Mouse (Mus musculus) lung, embryonic 15.5 days (tissue): ENCODE data around the gene Gfpt2. TPM values are rescaled to one million over a fixed set of nuclear protein-coding genes. Genes with fewer than 3 reads are reported as not detected.
"Not testable (repeated sequence)": the region's sequence is repeated elsewhere in the genome, so short reads cannot be mapped to it uniquely, and the experiment has no call there.

ENCODE experiments used
- ATAC-seq: fragments of 200-750 bp; cut with Nextera tagmentation; 2 replicates; pipeline ENCODE4 v1.8.0; 2017; ENCODE audit warnings: moderate number of reproducible peaks, borderline replicate concordance; ENCODE audit not compliant: low FRiP score, low TSS enrichment; ENCODE audit errors: extremely low read depth
- H3K27ac ChIP-seq: fragments of 300-500 bp; sonication (generic); 2 replicates; pipeline ENCODE4 v1.5.1; 2015; ENCODE audit warnings: moderate library complexity, mild to moderate bottlenecking, inconsistent platforms
- H3K27me3 ChIP-seq: fragments of 300-500 bp; sonication (generic); 2 replicates; pipeline ENCODE4 v1.6.1; 2015; ENCODE audit warnings: inconsistent platforms
- H3K36me3 ChIP-seq: fragments of 300-500 bp; sonication (generic); 2 replicates; pipeline ENCODE4 v1.6.1; 2015; ENCODE audit warnings: inconsistent platforms
- H3K4me1 ChIP-seq: fragments of 300-500 bp; sonication (generic); 2 replicates; pipeline ENCODE4 v1.6.1; 2015; ENCODE audit warnings: inconsistent platforms
- H3K4me2 ChIP-seq: fragments of 300-500 bp; sonication (generic); 2 replicates; pipeline ENCODE4 v1.6.1; 2015; ENCODE audit warnings: inconsistent platforms, mild to moderate bottlenecking, moderate library complexity
- H3K4me3 ChIP-seq: fragments of 300-500 bp; sonication (generic); 2 replicates; pipeline ENCODE4 v1.5.1; 2015; ENCODE audit warnings: mild to moderate bottlenecking, inconsistent platforms
- H3K9ac ChIP-seq: fragments of 300-500 bp; sonication (generic); 2 replicates; pipeline ENCODE4 v1.6.1; 2015; ENCODE audit warnings: inconsistent platforms
- H3K9me3 ChIP-seq: fragments of 300-500 bp; sonication (generic); 2 replicates; pipeline ENCODE4 v1.6.1; 2016; ENCODE audit warnings: inconsistent platforms
- WGBS: fragments of 180-500 bp; shearing (Covaris S2); methylation state at CpG from one replicate; pipeline ENCODE4 v1.1.7; 2015; 5-methylcytosine and 5-hydroxymethylcytosine counted together
- polyA plus RNA-seq: library from polyadenylated mRNA; unstranded; fragments of >200 nt; fragmentation: Nextera tagmentation; extraction: Ambion mirVana; gene quantifications from 2 replicates; pipeline ENCODE4 v1.2.1, GENCODE M21; 2015

Gfpt2 gene
- polyA plus RNA-seq, 1 experiment from 2014 or later = 10.6 TPM

DNA sequence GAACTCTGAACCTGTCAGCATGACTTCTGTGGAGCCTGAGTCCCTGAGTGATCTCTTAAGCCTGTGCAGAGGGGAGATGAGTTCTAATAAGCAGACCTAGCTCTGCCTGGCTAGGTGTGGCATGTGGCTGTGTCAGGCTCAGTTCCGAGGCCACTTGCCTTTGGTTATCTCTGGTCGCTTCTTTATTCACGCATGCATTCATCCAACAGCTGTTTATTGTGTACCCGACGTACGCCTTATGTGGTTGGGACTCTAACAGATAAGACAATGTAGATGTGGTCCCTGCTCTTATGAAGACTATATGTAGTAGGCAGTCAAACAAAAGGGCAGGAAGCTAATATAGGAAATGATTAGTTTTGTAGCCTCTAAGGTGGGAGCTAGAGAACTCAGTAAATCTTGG lies 5.0 kb downstream of the Gfpt2 start:
- Histone ChIP-seq H3K9ac (no peak overlapping the region), H3K4me3 (no peak overlapping the region), H3K4me2 (no peak overlapping the region), H3K4me1 (peaks cover 15% of the 10 kb centered on the region), H3K27ac (no peak overlapping the region), H3K9me3 (no peaks in the 10 kb centered on the region), H3K36me3 (no peaks in the 10 kb centered on the region), H3K27me3 (no peaks in the 10 kb centered on the region)
- 83% methylated on average over 6 of the region's 6 CpGs for WGBS
- no peak for ATAC-seq

DNA sequence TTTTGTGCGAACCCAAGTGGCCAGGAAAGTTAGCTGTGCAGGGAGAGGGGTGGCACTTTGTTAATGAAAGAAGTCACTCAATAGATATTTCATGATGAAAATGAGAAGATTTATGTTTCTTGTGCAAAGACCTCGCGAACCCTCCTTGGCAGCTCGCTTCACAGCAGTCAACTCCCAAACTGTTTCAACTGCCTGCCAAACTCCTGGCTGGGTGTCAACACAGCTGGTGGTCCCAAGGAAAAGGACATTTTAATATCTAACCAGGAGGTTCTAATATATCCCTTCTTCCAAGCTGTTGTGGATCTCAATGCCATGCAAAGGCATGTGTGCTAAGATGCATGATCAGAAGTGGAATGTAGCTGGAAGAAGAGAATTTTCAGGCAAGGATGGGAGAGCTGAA lies 7.5 kb downstream of the Gfpt2 start:
- H3K9me3 ChIP-seq = no peaks in the 10 kb centered on the region
- H3K4me3 ChIP-seq = no peak overlapping the region
- H3K4me1 ChIP-seq = peaks cover 6% of the 10 kb centered on the region
- H3K9ac ChIP-seq = no peak overlapping the region
- H3K4me2 ChIP-seq = no peak overlapping the region
- no peaks in the 10 kb centered on the region for H3K27me3 ChIP-seq
- 51% methylated on average over 4 of the region's 4 CpGs for WGBS
- no peak overlapping the region for H3K27ac ChIP-seq
- no peak; the same call in 1 of the 2 replicates for ATAC-seq
- H3K36me3 ChIP-seq = no peaks in the 10 kb centered on the region

DNA sequence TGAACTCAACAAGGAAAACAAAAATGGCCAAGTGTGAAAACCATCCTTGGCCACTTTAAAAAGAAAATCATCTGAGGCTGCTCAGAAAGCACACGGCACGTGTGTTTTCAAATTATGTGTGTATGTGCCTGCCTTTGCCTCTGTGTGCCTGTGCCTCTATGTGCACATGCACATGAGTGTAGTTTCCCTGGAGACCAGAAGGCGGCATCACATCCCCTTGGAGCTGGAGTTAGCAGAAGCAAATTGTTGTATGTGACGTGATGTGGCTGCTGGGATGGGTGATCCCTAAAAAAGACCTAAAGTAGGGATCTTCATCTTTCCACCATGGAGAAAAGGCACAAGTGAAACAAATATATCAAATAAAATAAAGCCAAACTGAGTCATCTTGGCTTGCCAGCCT lies 9.8 kb downstream of the Gfpt2 start:
- H3K27me3 ChIP-seq = no peaks in the 10 kb centered on the region
- H3K4me2 ChIP-seq = no peak overlapping the region
- peaks cover 6% of the 10 kb centered on the region for H3K4me1 ChIP-seq
- no peak overlapping the region for H3K4me3 ChIP-seq
- no peak overlapping the region for H3K9ac ChIP-seq
- no peaks in the 10 kb centered on the region for H3K9me3 ChIP-seq
- 95% methylated on average over 4 of the region's 4 CpGs for WGBS
- no peak overlapping the region for H3K27ac ChIP-seq
- H3K36me3 ChIP-seq = 0 out of 2 replicates have a peak, but pooled peaks cover under 1% of the 10 kb centered on the region
- ATAC-seq = no peak

- H3K9ac ChIP-seq = no peak overlapping the region
- H3K4me3 ChIP-seq = no peak overlapping the region
- H3K4me2 ChIP-seq = no peak overlapping the region
- H3K9me3 ChIP-seq = no peaks in the 10 kb centered on the region
- 57% methylated on average over 3 of the region's 3 CpGs for WGBS
- H3K27me3 ChIP-seq = no peaks in the 10 kb centered on the region
- ATAC-seq = no peak
- no peak overlapping the region for H3K27ac ChIP-seq
- 0 out of 2 replicates have a peak, but pooled peaks cover 2% of the 10 kb centered on the region for H3K36me3 ChIP-seq
- H3K4me1 ChIP-seq = peaks cover 2% of the 10 kb centered on the region; the same call in 1 of the 2 replicates
Observed at GRCm38 (mm10) chr11:49806218-49806617, 12.2 kb downstream of the Gfpt2 start.

GRCm38 (mm10) chr11:49808946-49809345 lies 15.0 kb downstream of the Gfpt2 start:
- no peak for ATAC-seq
- 88% methylated on average over 9 of the region's 9 CpGs for WGBS
- Histone ChIP-seq H3K27me3 (no peaks in the 10 kb centered on the region), H3K4me1 (no peaks in the 10 kb centered on the region), H3K27ac (no peak overlapping the region), H3K9ac (no peak overlapping the region), H3K4me3 (no peak overlapping the region), H3K4me2 (no peak overlapping the region), H3K9me3 (no peaks in the 10 kb centered on the region), H3K36me3 (0 out of 2 replicates have a peak, but pooled peaks cover 2% of the 10 kb centered on the region)

GRCm38 (mm10) chr11:49810696-49811095 lies 16.7 kb downstream of the Gfpt2 start:
- H3K9me3 ChIP-seq, H3K4me3 ChIP-seq, H3K27ac ChIP-seq, ATAC-seq, H3K9ac ChIP-seq, H3K27me3 ChIP-seq, H3K4me2 ChIP-seq, H3K36me3 ChIP-seq, H3K4me1 ChIP-seq: not testable (repeated sequence)
- WGBS = 71% methylated on average over 7 of the region's 7 CpGs

- H3K4me3 ChIP-seq = no peak overlapping the region
- H3K27me3 ChIP-seq = no peaks in the 10 kb centered on the region
- 0 out of 2 replicates have a peak, but pooled peaks cover 2% of the 10 kb centered on the region for H3K36me3 ChIP-seq
- no peaks in the 10 kb centered on the region for H3K4me1 ChIP-seq
- peak; percentile 27; the same call in 1 of the 2 replicates for ATAC-seq
- WGBS = 76% methylated on average over 8 of the region's 8 CpGs
- H3K9ac ChIP-seq = no peak overlapping the region
- no peak overlapping the region for H3K27ac ChIP-seq
- no peaks in the 10 kb centered on the region for H3K9me3 ChIP-seq
- no peak overlapping the region for H3K4me2 ChIP-seq
Observed at GRCm38 (mm10) chr11:49811099-49811541, 17.1 kb downstream of the Gfpt2 start.

GRCm38 (mm10) chr11:49811879-49812278 lies 17.9 kb downstream of the Gfpt2 start:
- Histone ChIP-seq H3K4me2 (no peak overlapping the region), H3K4me3 (no peak overlapping the region), H3K4me1 (no peaks in the 10 kb centered on the region), H3K27ac (no peak overlapping the region), H3K27me3 (no peaks in the 10 kb centered on the region), H3K36me3 (0 out of 2 replicates have a peak, but pooled peaks cover 2% of the 10 kb centered on the region), H3K9me3 (no peaks in the 10 kb centered on the region), H3K9ac (no peak overlapping the region)
- ATAC-seq = no peak
- 74% methylated on average over 8 of the region's 8 CpGs for WGBS

GRCm38 (mm10) chr11:49818869-49819566 lies 25.0 kb downstream of the Gfpt2 start:
- Histone ChIP-seq H3K27me3 (no peaks in the 10 kb centered on the region), H3K4me3 (no peak overlapping the region), H3K9me3 (no peaks in the 10 kb centered on the region), H3K36me3 (no peaks in the 10 kb centered on the region), H3K9ac (no peak overlapping the region), H3K4me1 (no peaks in the 10 kb centered on the region), H3K27ac (no peak overlapping the region), H3K4me2 (no peak overlapping the region)
- ATAC-seq = no peak
- 86% methylated on average over 15 of the region's 15 CpGs for WGBS

DNA sequence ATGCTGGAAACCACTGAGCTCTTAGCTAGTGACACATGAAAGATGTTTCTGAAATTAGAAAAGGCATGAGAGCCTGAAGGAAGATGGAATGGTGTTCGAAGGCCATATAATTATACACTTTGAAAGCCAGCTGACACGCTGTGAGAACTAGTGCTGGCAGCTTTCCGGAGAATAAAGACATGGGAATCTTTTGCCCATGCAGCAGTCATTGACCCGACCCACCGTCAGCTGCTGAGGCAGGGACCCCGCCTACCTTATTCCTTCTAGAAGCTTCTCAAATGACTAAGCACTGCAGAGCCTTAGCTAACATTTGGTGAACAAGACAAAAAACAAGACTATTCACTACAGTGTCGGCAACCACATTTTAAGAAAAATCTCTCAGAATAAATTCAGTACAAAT lies 25.7 kb downstream of the Gfpt2 start:
- H3K27ac ChIP-seq = no peak overlapping the region
- no peaks in the 10 kb centered on the region for H3K27me3 ChIP-seq
- WGBS = 88% methylated on average over 7 of the region's 7 CpGs
- ATAC-seq = no peak
- H3K36me3 ChIP-seq = no peaks in the 10 kb centered on the region
- H3K4me3 ChIP-seq = no peak overlapping the region
- H3K9ac ChIP-seq = no peak overlapping the region
- no peak overlapping the region for H3K4me2 ChIP-seq
- no peaks in the 10 kb centered on the region for H3K9me3 ChIP-seq
- H3K4me1 ChIP-seq = no peaks in the 10 kb centered on the region

DNA sequence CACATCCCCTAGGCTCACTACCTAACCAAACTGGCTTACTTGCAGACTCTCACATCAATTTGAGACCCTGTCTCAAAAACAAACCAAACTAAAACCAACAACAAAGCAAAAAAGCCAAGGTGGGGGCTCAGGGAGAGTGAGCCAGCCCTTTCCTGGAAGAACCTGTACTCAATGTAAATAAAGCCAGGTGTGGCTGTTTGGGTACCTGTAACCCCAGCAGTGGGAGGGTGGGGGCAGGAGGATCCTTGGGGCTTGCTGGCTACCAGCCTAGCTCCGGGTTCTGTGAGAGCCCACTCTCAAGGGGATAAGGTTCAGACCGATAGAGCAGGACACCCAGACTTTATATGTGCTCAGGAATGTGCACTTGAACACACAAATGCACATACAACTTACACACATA lies 26.9 kb downstream of the Gfpt2 start:
- Histone ChIP-seq H3K4me2 (no peak overlapping the region), H3K36me3 (no peaks in the 10 kb centered on the region), H3K4me3 (no peak overlapping the region), H3K27ac (no peak overlapping the region), H3K4me1 (no peaks in the 10 kb centered on the region), H3K9me3 (no peaks in the 10 kb centered on the region), H3K27me3 (no peaks in the 10 kb centered on the region), H3K9ac (no peak overlapping the region)
- ATAC-seq = no peak
- WGBS = 66% methylated on average over 2 of the region's 2 CpGs

- no peak for ATAC-seq
Observed at GRCm38 (mm10) chr11:49821546-49821945, 27.6 kb downstream of the Gfpt2 start.

More at GRCm38 (mm10) chr11:49821546-49821945, 27.6 kb downstream of the Gfpt2 start:
- H3K27ac ChIP-seq = no peak overlapping the region
- H3K27me3 ChIP-seq = no peaks in the 10 kb centered on the region
- no peaks in the 10 kb centered on the region for H3K36me3 ChIP-seq
- no peak overlapping the region for H3K9ac ChIP-seq
- no peak overlapping the region for H3K4me2 ChIP-seq
- H3K9me3 ChIP-seq = no peaks in the 10 kb centered on the region
- H3K4me1 ChIP-seq = no peaks in the 10 kb centered on the region
- no peak overlapping the region for H3K4me3 ChIP-seq
- 82% methylated on average over 2 of the region's 2 CpGs for WGBS
